Mouse (Mus musculus): ENCODE data around the gene Spdye4b. TPM values are rescaled to one million over a fixed set of nuclear protein-coding genes. Genes with fewer than 3 reads are reported as not detected.
"Not testable (repeated sequence)": the region's sequence is repeated elsewhere in the genome, so short reads cannot be mapped to it uniquely, and the experiment has no call there.

The Spdye4b gene
- not detected in 2 replicates for polyA plus RNA-seq (2015; fragmentation: Nextera tagmentation; extraction: Ambion mirVana)

DNA sequence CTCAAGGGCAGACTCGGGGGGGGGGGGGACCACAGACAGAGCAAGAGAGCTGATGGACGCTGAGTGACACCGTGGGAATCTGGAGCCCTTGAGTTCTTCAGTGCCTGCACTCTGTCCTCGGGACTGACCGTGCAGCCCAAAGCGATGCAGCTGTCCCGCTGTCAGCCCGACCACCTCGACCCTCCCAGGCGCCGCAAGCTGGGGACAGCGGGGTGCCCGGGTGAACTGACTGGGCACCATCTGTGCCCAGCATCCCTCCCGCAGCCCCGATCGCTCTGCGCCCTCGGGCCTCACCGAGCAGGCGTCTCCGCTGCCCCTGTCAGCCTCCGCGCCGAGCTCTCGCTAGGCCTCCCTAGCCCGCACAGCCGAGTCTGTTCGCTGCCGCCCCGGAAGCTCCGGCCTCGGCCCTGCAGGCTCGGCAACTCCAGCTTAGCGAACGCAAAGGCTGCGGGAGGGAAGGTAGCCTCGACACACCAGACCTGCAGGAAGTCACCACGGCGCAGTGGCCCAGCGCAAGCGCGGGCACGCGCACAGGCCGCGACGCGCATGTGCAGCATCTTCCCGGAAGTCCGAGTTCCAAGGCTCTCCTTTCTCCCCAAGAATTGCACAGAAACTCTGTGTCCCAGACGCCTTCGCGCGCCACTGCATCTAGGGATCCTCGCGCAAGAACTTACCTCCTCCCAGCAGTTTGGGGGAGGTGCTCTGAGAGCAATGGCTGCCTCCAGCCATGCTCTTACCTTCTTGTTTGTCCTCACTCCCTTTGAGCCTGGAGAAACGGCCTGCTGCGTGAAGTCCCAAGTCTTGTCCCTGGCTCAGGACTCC lies at the start of gene Spdye4b, which contains the start of gene Rbak:
Gene Spdye4b, plus strand, starts transcription at position 763 of the 822 bp plus-strand sequence.
Gene Rbak, minus strand, starts transcription at position 521 of the 822 bp plus-strand sequence.
- Histone ChIP-seq H3K4me1 (peaks cover 14% of the 10 kb centered on the region), H3K27ac (peak within 1 kb of the TSS; percentile 87), H3K9me3 (no peaks in the 10 kb centered on the region), H3K9ac (peak within 1 kb of the TSS; percentile 94), H3K4me3 (peak within 1 kb of the TSS; percentile 78), H3K27me3 (replicated peaks) (no peaks in the 10 kb centered on the region), H3K36me3 (replicated peaks) (peaks cover 27% of the 10 kb centered on the region), H3K4me2 (peak within 1 kb of the TSS; percentile 78)
- under 1% methylated on average over 58 of the region's 58 CpGs for WGBS
- ATAC-seq (replicated peaks) = peak; percentile 98

DNA sequence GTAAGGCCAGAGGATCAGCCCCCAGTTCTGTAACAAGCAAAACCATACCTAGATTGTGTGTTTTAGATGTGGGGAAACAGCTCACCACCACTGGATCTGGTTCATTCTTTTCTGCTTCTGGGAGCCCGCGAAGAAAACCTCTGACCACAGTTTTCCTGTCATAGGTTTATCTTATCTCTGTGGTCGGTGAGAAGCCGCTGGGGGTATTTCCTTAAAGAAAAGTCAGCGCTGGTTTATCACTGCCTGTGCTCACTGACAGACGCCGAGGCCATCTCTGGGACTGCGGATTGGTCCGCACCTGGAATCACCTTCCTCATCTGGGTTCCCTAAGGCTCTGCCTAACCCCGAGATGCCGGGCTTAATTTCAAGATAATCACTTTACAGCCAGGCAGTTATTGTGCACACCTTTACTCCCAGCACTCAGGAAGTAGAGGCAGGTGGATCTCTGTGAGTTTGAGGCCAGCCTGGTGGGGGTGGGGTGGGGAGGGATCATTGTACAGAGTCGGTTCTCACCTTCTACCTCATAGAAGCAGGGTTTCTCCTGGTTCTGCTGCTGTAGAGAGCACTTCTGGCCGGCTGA lies 47.8 kb upstream of the Spdye4b start:
- H3K4me1 ChIP-seq = no peaks in the 10 kb centered on the region
- no peaks in the 10 kb centered on the region for H3K9me3 ChIP-seq
- H3K9ac ChIP-seq = no peak overlapping the region
- no peak overlapping the region for H3K27ac ChIP-seq
- ATAC-seq (replicated peaks) = no peak
- no peaks in the 10 kb centered on the region for H3K36me3 ChIP-seq (replicated peaks)
- H3K27me3 ChIP-seq (replicated peaks) = no peaks in the 10 kb centered on the region
- H3K4me2 ChIP-seq = no peak overlapping the region
- H3K4me3 ChIP-seq = no peak overlapping the region
- 83% methylated on average over 13 of the region's 13 CpGs for WGBS

- H3K4me1 ChIP-seq; H3K36me3 ChIP-seq (replicated peaks); H3K27ac ChIP-seq; H3K9me3 ChIP-seq; H3K4me3 ChIP-seq; H3K9ac ChIP-seq; H3K27me3 ChIP-seq (replicated peaks); H3K4me2 ChIP-seq; ATAC-seq (replicated peaks): not testable (repeated sequence)
- 75% methylated on average over 3 of the region's 6 CpGs for WGBS
Measured at GRCm38 (mm10) chr5:143134216-143135010, 46.4 kb upstream of the Spdye4b start.

DNA sequence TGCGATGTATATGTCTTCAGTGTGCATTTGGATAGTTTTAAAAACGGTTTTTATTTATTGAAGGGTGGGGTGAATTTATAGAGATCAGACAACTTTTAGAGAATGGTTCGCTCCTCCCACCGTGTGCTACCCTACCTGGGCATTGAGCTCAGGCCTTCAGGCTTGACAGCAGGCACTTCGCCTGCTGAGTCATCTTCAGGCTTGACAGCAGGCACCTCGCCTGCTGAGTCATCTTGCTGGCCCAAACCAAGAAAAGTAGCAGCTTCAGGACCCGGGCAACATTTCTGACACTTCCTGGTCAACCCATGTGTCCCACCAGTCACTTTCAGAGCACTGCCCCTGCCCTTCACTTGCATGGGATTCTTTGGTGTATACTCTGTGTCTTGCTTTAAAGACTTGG lies 45.8 kb upstream of the Spdye4b start:
- no peak overlapping the region for H3K4me2 ChIP-seq
- no peaks in the 10 kb centered on the region for H3K36me3 ChIP-seq (replicated peaks)
- H3K27me3 ChIP-seq (replicated peaks) = no peaks in the 10 kb centered on the region
- H3K4me3 ChIP-seq = no peak overlapping the region
- no peak overlapping the region for H3K27ac ChIP-seq
- no peak overlapping the region for H3K9ac ChIP-seq
- H3K9me3 ChIP-seq = no peaks in the 10 kb centered on the region
- WGBS = 92% methylated on average over 7 of the region's 7 CpGs
- ATAC-seq (replicated peaks) = no peak
- H3K4me1 ChIP-seq = no peaks in the 10 kb centered on the region

GRCm38 (mm10) chr5:143137580-143137979 lies 43.2 kb upstream of the Spdye4b start:
- 84% methylated on average over 13 of the region's 13 CpGs for WGBS
- ATAC-seq (replicated peaks) = no peak

GRCm38 (mm10) chr5:143147481-143147880 lies 33.3 kb upstream of the Spdye4b start, which contains the start of gene Olfr718-ps1:
Olfr718-ps1 (minus strand) TSS chr5:143147581.
- ATAC-seq (replicated peaks) = no peak
- 72% methylated on average over 3 of the region's 3 CpGs for WGBS
- no peak within 1 kb of the TSS for H3K9ac ChIP-seq
- H3K9me3 ChIP-seq = no peaks in the 10 kb centered on the region
- no peak within 1 kb of the TSS for H3K27ac ChIP-seq
- H3K36me3 ChIP-seq (replicated peaks) = no peaks in the 10 kb centered on the region
- no peaks in the 10 kb centered on the region for H3K27me3 ChIP-seq (replicated peaks)
- no peak within 1 kb of the TSS for H3K4me2 ChIP-seq
- no peak within 1 kb of the TSS for H3K4me3 ChIP-seq
- H3K4me1 ChIP-seq = no peaks in the 10 kb centered on the region

More at GRCm38 (mm10) chr5:143137580-143137979, 43.2 kb upstream of the Spdye4b start:
- no peaks in the 10 kb centered on the region for H3K9me3 ChIP-seq
- H3K9ac ChIP-seq = no peak overlapping the region
- no peak overlapping the region for H3K27ac ChIP-seq
- H3K27me3 ChIP-seq (replicated peaks) = no peaks in the 10 kb centered on the region
- H3K4me2 ChIP-seq = no peak overlapping the region
- no peaks in the 10 kb centered on the region for H3K4me1 ChIP-seq
- no peak overlapping the region for H3K4me3 ChIP-seq
- no peaks in the 10 kb centered on the region for H3K36me3 ChIP-seq (replicated peaks)

DNA sequence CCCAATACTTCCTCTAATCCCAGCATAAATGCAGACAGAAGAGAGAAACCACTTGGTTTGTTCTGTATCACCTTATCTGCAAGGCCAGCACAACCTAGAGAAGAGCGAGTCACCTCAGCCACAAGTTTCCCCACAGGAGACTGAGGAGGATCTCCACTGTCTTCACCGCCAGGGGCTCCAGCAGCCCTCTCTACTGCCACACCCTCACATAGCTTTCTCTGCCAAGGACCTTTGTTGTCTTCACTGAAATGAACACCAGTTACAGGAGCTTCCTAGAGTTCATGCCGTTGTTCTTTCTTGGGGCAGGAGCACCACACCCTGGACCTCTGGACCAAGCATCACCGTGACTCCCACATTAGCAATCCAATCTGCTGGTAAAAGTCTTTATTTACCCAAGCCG lies 32.2 kb upstream of the Spdye4b start:
- Histone ChIP-seq H3K9ac (no peak overlapping the region), H3K4me1 (no peaks in the 10 kb centered on the region)
- 92% methylated on average over 5 of the region's 5 CpGs for WGBS

GRCm38 (mm10) chr5:143149536-143149935 lies 31.3 kb upstream of the Spdye4b start:
- no peak for ATAC-seq (replicated peaks)
- Histone ChIP-seq H3K4me1 (no peaks in the 10 kb centered on the region), H3K36me3 (replicated peaks) (no peaks in the 10 kb centered on the region), H3K4me3 (no peak overlapping the region), H3K27me3 (replicated peaks) (no peaks in the 10 kb centered on the region), H3K9me3 (no peaks in the 10 kb centered on the region), H3K9ac (no peak overlapping the region), H3K27ac (no peak overlapping the region), H3K4me2 (no peak overlapping the region)
- WGBS = 98% methylated on average over 2 of the region's 2 CpGs

More for the DNA sequence above, 32.2 kb upstream of the Spdye4b start:
- Histone ChIP-seq H3K9me3 (no peaks in the 10 kb centered on the region), H3K27ac (no peak overlapping the region), H3K4me2 (no peak overlapping the region), H3K4me3 (no peak overlapping the region), H3K36me3 (replicated peaks) (no peaks in the 10 kb centered on the region), H3K27me3 (replicated peaks) (no peaks in the 10 kb centered on the region)
- no peak for ATAC-seq (replicated peaks)

DNA sequence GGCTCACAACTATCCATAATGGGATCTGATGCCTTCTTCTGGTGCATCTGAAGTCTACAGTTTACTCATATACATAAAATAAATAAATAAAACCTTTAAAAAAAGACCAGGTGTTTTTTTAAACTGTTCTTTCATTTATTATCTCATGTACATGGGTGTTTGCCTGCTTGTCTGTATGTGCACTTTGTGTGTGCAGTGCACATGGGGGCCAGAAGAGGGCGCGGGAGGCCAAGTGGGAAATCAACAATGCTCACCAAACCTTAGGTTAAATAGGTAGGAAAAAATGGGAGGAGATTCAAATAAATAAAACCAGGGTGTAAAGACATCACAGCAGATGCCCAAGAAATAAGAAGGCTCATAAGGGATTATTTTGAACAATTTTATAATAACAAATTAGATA lies 30.8 kb upstream of the Spdye4b start:
- H3K27me3 ChIP-seq (replicated peaks) = no peaks in the 10 kb centered on the region
- no peaks in the 10 kb centered on the region for H3K36me3 ChIP-seq (replicated peaks)
- ATAC-seq (replicated peaks) = no peak
- no peaks in the 10 kb centered on the region for H3K9me3 ChIP-seq
- 76% methylated on average over 2 of the region's 2 CpGs for WGBS
- H3K9ac ChIP-seq = no peak overlapping the region
- H3K4me2 ChIP-seq = no peak overlapping the region
- no peak overlapping the region for H3K4me3 ChIP-seq
- no peak overlapping the region for H3K27ac ChIP-seq
- H3K4me1 ChIP-seq = no peaks in the 10 kb centered on the region

- H3K36me3 ChIP-seq (replicated peaks) = no peaks in the 10 kb centered on the region
- H3K9me3 ChIP-seq = no peaks in the 10 kb centered on the region
- H3K27me3 ChIP-seq (replicated peaks) = peaks cover 25% of the 10 kb centered on the region
- H3K4me2 ChIP-seq = no peak overlapping the region
- no peaks in the 10 kb centered on the region for H3K4me1 ChIP-seq
- H3K4me3 ChIP-seq = no peak overlapping the region
- ATAC-seq (replicated peaks) = no peak
- 90% methylated on average over 10 of the region's 10 CpGs for WGBS
- H3K9ac ChIP-seq = no peak overlapping the region
- no peak overlapping the region for H3K27ac ChIP-seq
Measured at GRCm38 (mm10) chr5:143153756-143154155, 27.1 kb upstream of the Spdye4b start.

DNA sequence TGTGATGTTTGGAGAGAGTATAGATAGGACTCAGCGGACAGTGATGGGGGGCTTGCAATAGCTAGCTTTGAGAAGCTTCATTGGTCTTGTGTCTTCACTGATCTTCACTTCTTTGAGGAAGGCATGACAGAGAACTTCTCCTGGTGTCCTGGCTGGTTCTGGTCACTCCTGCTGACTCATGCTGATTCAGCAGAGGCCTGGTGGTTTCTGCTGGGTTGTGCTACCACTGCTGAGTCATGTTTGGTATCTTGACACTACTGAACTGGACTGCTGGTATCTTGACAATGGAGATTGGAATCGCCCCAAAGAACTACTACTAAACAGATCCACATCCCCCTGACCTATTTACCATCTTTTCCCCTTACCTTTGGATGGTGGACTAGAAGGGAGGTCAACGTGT lies 25.3 kb upstream of the Spdye4b start:
- no peak overlapping the region for H3K4me3 ChIP-seq
- H3K36me3 ChIP-seq (replicated peaks) = no peaks in the 10 kb centered on the region
- H3K9me3 ChIP-seq = no peaks in the 10 kb centered on the region
- no peak for ATAC-seq (replicated peaks)
- no peak overlapping the region for H3K9ac ChIP-seq
- peaks cover 29% of the 10 kb centered on the region for H3K27me3 ChIP-seq (replicated peaks)
- 88% methylated on average over 3 of the region's 3 CpGs for WGBS
- no peak overlapping the region for H3K4me2 ChIP-seq
- H3K27ac ChIP-seq = no peak overlapping the region
- H3K4me1 ChIP-seq = no peaks in the 10 kb centered on the region

GRCm38 (mm10) chr5:143165508-143166070 lies 15.2 kb upstream of the Spdye4b start:
- H3K27ac ChIP-seq = no peak overlapping the region
- no peak overlapping the region for H3K4me2 ChIP-seq
- H3K36me3 ChIP-seq (replicated peaks) = no peaks in the 10 kb centered on the region
- H3K4me1 ChIP-seq = no peaks in the 10 kb centered on the region
- no peak overlapping the region for H3K4me3 ChIP-seq
- no peak for ATAC-seq (replicated peaks)
- WGBS = 15% methylated on average over 18 of the region's 18 CpGs
- no peaks in the 10 kb centered on the region for H3K9me3 ChIP-seq
- H3K27me3 ChIP-seq (replicated peaks) = no peaks in the 10 kb centered on the region
- no peak overlapping the region for H3K9ac ChIP-seq
